Mouse (Mus musculus) forebrain, embryonic 11.5 days (tissue): ENCODE data around the gene Dnah3. TPM values are rescaled to one million over a fixed set of nuclear protein-coding genes. Genes with fewer than 3 reads are reported as not detected.

ENCODE experiments used
- ATAC-seq: fragments of 200-750 bp; cut with Nextera tagmentation; replicated peaks from 2 replicates; pipeline ENCODE4 v1.8.0; 2017; ENCODE audit warnings: moderate TSS enrichment; ENCODE audit not compliant: low FRiP score
- DNase-seq: peaks from one replicate; pipeline ENCODE4 v3.0.0-alpha.2; 2017; ENCODE audit warnings: low spot score
- H3K27ac ChIP-seq: fragments of 300-500 bp; sonication (generic); 2 replicates; pipeline ENCODE4 v1.5.1; 2014; ENCODE audit warnings: low read depth, low read length
- H3K27me3 ChIP-seq: fragments of 300-500 bp; sonication (generic); 2 replicates; pipeline ENCODE4 v1.6.1; 2014; ENCODE audit warnings: mild to moderate bottlenecking, low read length, mixed read lengths; ENCODE audit not compliant: control insufficient read depth, insufficient read depth
- H3K36me3 ChIP-seq: fragments of 300-500 bp; sonication (generic); 2 replicates; pipeline ENCODE4 v1.6.1; 2014; ENCODE audit warnings: mild to moderate bottlenecking, low read length, moderate library complexity, mixed read lengths; ENCODE audit not compliant: control insufficient read depth, insufficient read depth
- H3K4me1 ChIP-seq: fragments of 300-500 bp; sonication (generic); replicated peaks from 2 replicates; pipeline ENCODE4 v1.6.1; 2014; ENCODE audit warnings: low read length, mixed read lengths; ENCODE audit not compliant: control insufficient read depth, insufficient read depth
- H3K4me2 ChIP-seq: fragments of 300-500 bp; sonication (generic); 2 replicates; pipeline ENCODE4 v1.6.1; 2014; ENCODE audit warnings: low read depth, mild to moderate bottlenecking, low read length, moderate library complexity, mixed read lengths; ENCODE audit not compliant: severe bottlenecking
- H3K4me3 ChIP-seq: fragments of 300-500 bp; sonication (generic); 2 replicates; pipeline ENCODE4 v1.5.1; 2014; ENCODE audit warnings: low read depth, low read length
- H3K9ac ChIP-seq: fragments of 300-500 bp; sonication (generic); 2 replicates; pipeline ENCODE4 v1.6.1; 2014; ENCODE audit warnings: low read length
- H3K9me3 ChIP-seq: fragments of 300-500 bp; sonication (generic); 2 replicates; pipeline ENCODE4 v1.6.1; 2016; ENCODE audit warnings: low read length, mixed read lengths; ENCODE audit not compliant: control insufficient read depth
- WGBS: fragments of 180-500 bp; shearing (Covaris S2); extraction: QIAGEN DNeasy Blood & Tissue Kit; methylation state at CpG from one replicate; pipeline ENCODE4 v1.1.7; 2014; 5-methylcytosine and 5-hydroxymethylcytosine counted together
- polyA plus RNA-seq: library from polyadenylated mRNA; unstranded; fragments of >200 nt; fragmentation: Nextera tagmentation; extraction: Ambion mirVana; gene quantifications from 2 replicates; pipeline ENCODE4 v1.2.1, GENCODE M21; 2014

Gene Dnah3
- polyA plus RNA-seq = 0.07 TPM in 1 of 2 replicates, not detected in the other

DNA sequence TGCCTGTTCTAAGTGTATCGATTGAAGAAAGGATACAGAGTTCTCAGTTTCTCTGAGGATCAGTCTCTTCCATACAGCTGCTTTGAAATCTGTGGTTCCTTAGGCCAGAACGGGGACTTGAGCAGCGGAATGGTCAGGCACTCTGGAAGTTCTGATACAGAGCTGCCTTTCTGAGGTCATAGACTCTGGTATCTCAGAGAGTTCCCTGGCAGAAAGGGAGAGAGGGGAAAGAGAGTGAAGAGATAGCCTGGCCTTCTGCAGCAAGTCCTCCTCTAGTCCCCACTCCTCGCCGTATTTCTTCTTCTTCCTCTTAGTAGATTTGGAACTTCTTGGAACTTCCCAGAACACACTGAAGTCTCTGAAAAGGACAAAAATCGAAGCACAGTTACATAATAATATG is at the start of gene Dnah3:
Dnah3 (minus strand) TSS at position 101 of the 400 bp plus-strand sequence.
- ATAC-seq = no peak
- WGBS = 85% methylated on average over 6 of the region's 6 CpGs

DNA sequence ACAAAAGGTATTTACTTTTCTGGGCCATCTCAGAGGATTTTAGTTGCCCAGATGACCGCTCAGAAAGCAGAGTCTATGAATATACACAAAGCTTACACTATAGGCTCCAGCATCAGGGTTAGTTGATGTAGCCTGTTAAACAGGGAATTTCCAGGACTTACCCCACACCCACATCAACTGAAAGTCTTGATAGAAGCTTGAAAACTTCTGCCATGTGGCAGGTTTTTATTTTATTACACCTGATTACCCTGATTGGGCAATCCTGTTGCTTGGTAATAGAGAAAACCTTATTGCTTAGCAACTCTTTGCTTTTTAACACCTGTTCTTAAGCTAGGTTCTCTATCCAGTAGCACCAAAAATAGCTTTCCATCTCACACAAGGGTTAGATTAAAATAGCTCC is 47.7 kb upstream of the Dnah3 start:
- no peak for DNase-seq
- Histone ChIP-seq H3K9me3 (no peaks in the 10 kb centered on the region), H3K4me3 (no peak overlapping the region), H3K9ac (no peak overlapping the region), H3K4me1 (no peaks in the 10 kb centered on the region), H3K27me3 (no peaks in the 10 kb centered on the region), H3K4me2 (no peak overlapping the region), H3K36me3 (no peaks in the 10 kb centered on the region), H3K27ac (no peak overlapping the region)
- WGBS = 87% methylated on average over 1 of the region's 1 CpGs
- no peak for ATAC-seq

More for the DNA sequence above, at the start of gene Dnah3:
- no peak for DNase-seq
- Histone ChIP-seq H3K27me3 (no peaks in the 10 kb centered on the region), H3K9me3 (no peaks in the 10 kb centered on the region), H3K4me3 (no peak within 1 kb of the TSS), H3K4me2 (no peak within 1 kb of the TSS), H3K4me1 (no peaks in the 10 kb centered on the region), H3K36me3 (no peaks in the 10 kb centered on the region), H3K27ac (no peak within 1 kb of the TSS), H3K9ac (no peak within 1 kb of the TSS)

DNA sequence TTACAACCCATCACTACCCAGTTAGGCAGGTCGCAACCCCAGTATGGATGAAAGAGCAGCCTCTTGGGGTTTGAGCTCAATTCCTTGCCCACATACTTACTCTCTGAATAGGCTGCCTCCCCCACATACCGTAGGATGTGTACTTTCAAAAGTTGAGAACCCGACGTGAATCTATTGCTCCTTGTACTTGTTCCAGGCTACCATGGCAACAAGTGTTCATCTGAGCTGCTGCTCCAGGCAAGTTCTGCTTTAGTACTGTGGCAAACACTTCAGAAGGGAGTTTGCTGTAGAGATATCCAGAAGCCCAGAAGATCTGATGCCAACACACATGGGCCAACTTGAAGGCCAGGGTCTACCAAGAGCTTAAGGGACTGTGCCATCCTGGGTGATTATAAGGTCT is 33.9 kb upstream of the Dnah3 start:
- H3K36me3 ChIP-seq = no peaks in the 10 kb centered on the region
- no peak overlapping the region for H3K9ac ChIP-seq
- no peaks in the 10 kb centered on the region for H3K27me3 ChIP-seq
- H3K9me3 ChIP-seq = no peaks in the 10 kb centered on the region
- ATAC-seq = no peak
- H3K27ac ChIP-seq = no peak overlapping the region
- no peak overlapping the region for H3K4me2 ChIP-seq
- DNase-seq = no peak
- 0 out of 2 replicates have a peak, but pooled peaks cover 1% of the 10 kb centered on the region for H3K4me1 ChIP-seq
- WGBS = 69% methylated on average over 4 of the region's 4 CpGs
- no peak overlapping the region for H3K4me3 ChIP-seq

DNA sequence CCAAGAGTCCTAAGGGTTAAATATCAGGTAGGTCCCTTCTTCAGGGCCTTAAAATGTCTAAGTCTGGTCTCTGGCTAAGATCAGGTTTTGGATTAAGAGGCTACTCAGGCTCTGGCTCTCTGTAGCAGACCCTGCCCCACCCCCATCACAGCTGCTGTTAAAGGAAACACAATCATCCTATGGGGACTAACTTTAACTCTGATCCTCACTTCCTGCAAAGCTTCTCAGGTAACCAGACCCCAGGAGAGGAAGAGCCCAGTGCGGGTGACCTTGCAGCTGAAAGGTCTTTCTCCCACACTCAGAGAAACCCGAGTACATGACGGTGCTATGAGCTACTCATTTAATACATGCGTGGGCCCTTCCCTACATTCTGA is 32.6 kb upstream of the Dnah3 start:
- H3K27ac ChIP-seq = no peak overlapping the region
- ATAC-seq (no peak), DNase-seq (peak; percentile 57)

DNA sequence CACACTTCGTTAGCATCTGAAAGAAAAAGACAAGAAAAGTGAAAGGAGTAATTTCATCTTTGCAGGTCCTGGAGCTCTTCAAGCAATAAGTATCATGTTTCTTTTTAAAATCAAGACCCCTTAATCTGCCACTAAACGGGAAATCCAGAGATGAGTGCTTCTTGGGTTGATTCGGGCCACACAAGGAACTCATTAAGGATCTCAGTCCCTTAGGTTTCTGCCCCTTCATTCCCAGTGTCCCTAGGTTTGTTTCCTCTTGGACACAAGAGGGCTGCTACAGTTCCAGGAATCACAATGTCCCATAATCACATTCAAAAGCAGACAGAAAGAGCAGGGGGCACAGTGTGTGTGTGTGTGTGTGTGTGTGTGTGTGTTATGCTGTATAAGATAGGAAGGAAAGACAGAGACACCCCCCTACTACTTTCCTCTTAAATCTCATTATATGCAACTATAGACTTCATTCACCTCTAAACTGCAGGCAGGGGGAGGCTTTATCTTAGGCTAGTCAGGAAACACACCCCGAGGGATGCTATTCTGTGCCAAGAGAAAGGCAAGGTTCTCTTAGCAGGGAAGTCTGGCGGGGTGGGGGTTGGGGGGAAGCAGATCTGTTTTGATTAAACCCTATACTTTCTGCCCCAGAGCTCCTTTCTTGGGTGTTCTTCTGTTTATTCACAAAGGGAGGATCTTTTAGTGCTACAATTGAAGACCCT is 32.1 kb upstream of the Dnah3 start:
- H3K27me3 ChIP-seq = no peaks in the 10 kb centered on the region
- ATAC-seq (no peak), DNase-seq (no peak)
- no peaks in the 10 kb centered on the region for H3K36me3 ChIP-seq
- H3K4me2 ChIP-seq = no peak overlapping the region
- H3K4me3 ChIP-seq = no peak overlapping the region
- H3K27ac ChIP-seq = no peak overlapping the region
- H3K9me3 ChIP-seq = no peaks in the 10 kb centered on the region
- H3K4me1 ChIP-seq = 0 out of 2 replicates have a peak, but pooled peaks cover 1% of the 10 kb centered on the region
- WGBS = 13% methylated on average over 5 of the region's 5 CpGs
- H3K9ac ChIP-seq = no peak overlapping the region

More for the DNA sequence above, 32.6 kb upstream of the Dnah3 start:
- 0 out of 2 replicates have a peak, but pooled peaks cover 1% of the 10 kb centered on the region for H3K4me1 ChIP-seq
- no peaks in the 10 kb centered on the region for H3K36me3 ChIP-seq
- H3K9me3 ChIP-seq = no peaks in the 10 kb centered on the region
- no peak overlapping the region for H3K4me2 ChIP-seq
- no peak overlapping the region for H3K4me3 ChIP-seq
- H3K27me3 ChIP-seq = no peaks in the 10 kb centered on the region
- H3K9ac ChIP-seq = no peak overlapping the region
- WGBS = 38% methylated on average over 4 of the region's 4 CpGs

DNA sequence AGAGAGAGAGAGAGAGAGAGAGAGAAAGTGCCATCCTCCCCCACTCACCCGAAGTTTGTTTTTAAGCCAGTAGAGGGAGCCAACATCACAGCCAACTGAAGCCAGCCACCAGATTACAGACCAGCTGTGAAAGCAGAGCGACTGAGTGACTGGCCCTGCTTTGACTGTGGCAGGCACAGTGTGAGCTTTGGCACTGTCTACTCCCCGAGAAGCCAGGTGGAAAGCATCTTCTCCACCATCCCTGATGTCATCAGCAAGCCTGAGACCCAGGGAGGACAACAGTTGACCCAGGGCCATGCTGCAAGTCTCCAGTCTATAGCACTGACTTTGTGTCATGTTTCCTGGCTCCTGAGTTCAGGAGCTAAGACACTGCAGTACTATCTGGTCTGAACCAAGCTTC is 29.8 kb upstream of the Dnah3 start:
- Histone ChIP-seq H3K9ac (no peak overlapping the region), H3K4me3 (no peak overlapping the region), H3K36me3 (no peaks in the 10 kb centered on the region), H3K27me3 (no peaks in the 10 kb centered on the region), H3K27ac (no peak overlapping the region), H3K9me3 (no peaks in the 10 kb centered on the region), H3K4me1 (0 out of 2 replicates have a peak, but pooled peaks cover 1% of the 10 kb centered on the region), H3K4me2 (no peak overlapping the region)
- peak; percentile 82 for ATAC-seq
- peak; percentile 77 for DNase-seq
- 2% methylated on average over 3 of the region's 3 CpGs for WGBS

DNA sequence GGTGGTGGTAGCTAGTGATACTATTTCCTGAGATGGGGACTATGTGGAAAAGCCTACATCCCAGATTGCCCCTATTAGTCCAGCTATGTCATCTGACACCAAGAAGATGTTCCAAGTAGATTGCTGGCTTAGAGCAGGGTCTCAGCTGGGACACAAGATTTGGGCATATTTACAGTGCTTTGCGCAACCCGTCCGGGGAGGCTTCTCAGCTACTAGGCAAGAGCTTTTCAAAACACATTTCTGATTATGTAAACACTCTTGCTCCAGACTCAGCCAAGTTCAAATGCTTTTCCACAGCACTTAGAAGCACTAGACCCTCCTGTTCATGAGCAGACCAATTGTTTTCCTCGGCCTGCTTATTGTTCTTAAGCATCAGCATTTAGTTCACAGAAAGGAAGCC is 28.7 kb upstream of the Dnah3 start:
- Histone ChIP-seq H3K4me2 (no peak overlapping the region), H3K4me1 (0 out of 2 replicates have a peak, but pooled peaks cover 1% of the 10 kb centered on the region), H3K27me3 (no peaks in the 10 kb centered on the region), H3K9me3 (no peaks in the 10 kb centered on the region), H3K36me3 (no peaks in the 10 kb centered on the region), H3K4me3 (no peak overlapping the region), H3K27ac (no peak overlapping the region), H3K9ac (no peak overlapping the region)
- 87% methylated on average over 4 of the region's 4 CpGs for WGBS
- no peak for ATAC-seq
- DNase-seq = no peak

DNA sequence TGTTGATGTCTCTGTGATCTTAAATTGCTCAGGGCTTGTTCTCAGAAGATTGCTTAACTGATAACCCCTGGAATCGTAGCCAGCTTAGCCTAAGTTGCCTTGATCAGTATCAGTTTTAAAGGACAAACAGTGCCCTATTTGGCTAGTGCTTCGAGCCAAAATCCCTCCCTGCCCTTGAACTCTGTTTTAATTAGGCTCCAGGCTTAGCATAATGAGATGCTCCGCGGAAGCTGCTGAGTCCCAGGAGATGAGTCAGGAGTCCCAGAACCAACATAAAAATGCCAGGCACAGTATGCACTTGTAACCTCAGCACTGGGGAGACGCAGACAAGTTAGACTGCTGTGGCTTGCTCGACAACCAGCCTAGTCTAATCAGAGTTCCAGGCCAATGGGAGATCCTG is 22.4 kb upstream of the Dnah3 start:
- no peak for ATAC-seq
- 50% methylated on average over 6 of the region's 6 CpGs for WGBS
- H3K9me3 ChIP-seq = no peaks in the 10 kb centered on the region
- H3K27ac ChIP-seq = no peak overlapping the region
- no peak overlapping the region for H3K9ac ChIP-seq
- no peaks in the 10 kb centered on the region for H3K4me1 ChIP-seq
- H3K27me3 ChIP-seq = no peaks in the 10 kb centered on the region
- no peak for DNase-seq
- H3K36me3 ChIP-seq = no peaks in the 10 kb centered on the region
- no peak overlapping the region for H3K4me3 ChIP-seq
- no peak overlapping the region for H3K4me2 ChIP-seq

DNA sequence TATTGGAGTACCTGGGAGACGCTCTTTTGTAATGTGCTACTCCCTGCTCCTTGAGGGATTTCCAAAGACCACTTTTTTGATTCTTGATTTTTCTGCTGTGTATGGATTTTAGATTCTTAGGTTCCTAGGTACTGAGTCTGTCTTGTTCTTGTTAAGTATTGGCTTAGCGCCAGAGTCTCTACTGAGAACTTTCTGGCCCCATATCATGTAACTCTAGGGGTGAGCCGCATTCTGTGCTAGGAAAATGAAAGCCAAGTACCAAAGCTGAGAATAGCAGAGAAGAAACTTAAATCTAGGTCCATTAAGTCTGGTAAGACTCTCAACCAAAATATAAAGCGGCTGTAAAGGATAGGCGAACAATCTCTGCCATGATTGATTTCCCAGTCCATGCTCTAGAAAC is 21.9 kb upstream of the Dnah3 start:
- H3K9ac ChIP-seq = no peak overlapping the region
- no peak overlapping the region for H3K4me2 ChIP-seq
- no peak overlapping the region for H3K4me3 ChIP-seq
- H3K9me3 ChIP-seq = no peaks in the 10 kb centered on the region
- no peaks in the 10 kb centered on the region for H3K4me1 ChIP-seq
- H3K36me3 ChIP-seq = no peaks in the 10 kb centered on the region
- 88% methylated on average over 5 of the region's 5 CpGs for WGBS
- DNase-seq = no peak
- H3K27ac ChIP-seq = no peak overlapping the region
- no peak for ATAC-seq
- no peaks in the 10 kb centered on the region for H3K27me3 ChIP-seq
